Mouse (Mus musculus) inflammation-experienced regulatory T-cells (primary cell): ENCODE data around the gene Lilrb4a. TPM values are rescaled to one million over a fixed set of nuclear protein-coding genes. Genes with fewer than 3 reads are reported as not detected.

Experiments used
- polyA plus RNA-seq, 2 experiments: library from polyadenylated mRNA; unstranded; fragments of 100-300 nt; shearing (Covaris generic); gene quantifications; one replicate each; pipeline ENCODE4 v1.2.1; 2017

Gene Lilrb4a
- 10 to 100 TPM; 63.3 to 96.2 TPM for polyA plus RNA-seq

DNA sequence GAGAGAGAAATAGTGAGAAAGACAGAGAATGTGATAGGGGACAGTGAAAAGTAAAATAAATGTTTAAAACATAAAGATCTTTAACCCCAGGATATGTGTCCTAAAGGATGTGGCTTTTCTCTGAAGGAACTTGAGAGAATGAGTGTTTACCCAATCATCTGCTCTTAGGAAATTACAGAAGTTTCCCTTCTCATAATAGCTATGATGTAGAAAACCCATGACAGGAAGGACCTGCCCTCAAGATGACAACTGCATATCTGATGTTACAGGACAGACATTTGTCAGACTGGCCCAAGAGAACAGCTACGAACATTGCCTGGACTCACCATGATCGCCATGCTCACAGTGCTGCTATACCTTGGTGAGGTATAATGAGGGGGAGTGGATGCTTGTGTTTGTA is at the start of gene Lilrb4a:
Gene Lilrb4a (plus strand): TSS at position 266 of the 400 bp plus-strand sequence.

DNA sequence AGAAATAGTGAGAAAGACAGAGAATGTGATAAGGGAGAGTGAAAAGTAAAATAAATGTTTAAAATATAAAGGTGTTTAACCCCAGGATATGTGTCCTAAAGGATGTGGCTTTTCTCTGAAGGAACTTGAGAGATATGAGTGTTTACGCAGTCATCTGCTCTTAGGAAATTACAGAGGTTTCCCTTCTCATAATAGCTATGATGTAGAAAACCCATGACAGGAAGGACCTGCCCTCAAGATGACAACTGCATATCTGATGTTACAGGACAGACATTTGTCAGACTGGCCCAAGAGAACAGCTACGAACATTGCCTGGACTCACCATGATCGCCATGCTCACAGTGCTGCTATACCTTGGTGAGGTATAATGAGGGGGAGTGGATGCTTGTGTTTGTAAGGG is 10.4 kb upstream of the Lilrb4a start, which contains the start of the genes Gm49339 and Lilr4b:
Gene Gm49339 (plus strand): TSS at position 216 of the 400 bp plus-strand sequence.
Gene Lilr4b (plus strand): TSS at position 236 of the 400 bp plus-strand sequence.

Other genes with a start within 250 kb of the Lilrb4a start
- gene Gm49339, start 10.3 kb upstream of the Lilrb4a start, polyA plus RNA-seq: 1 to 10 TPM; 7.9 to 9.7 TPM
- gene Lilr4b, start 10.3 kb upstream of the Lilrb4a start, polyA plus RNA-seq: 10 to 100 TPM; 36.9 to 46.6 TPM
- under 1 TPM in 1 of 2 experiments, not detected in 1; 0.76 TPM for gene Fam162b, start 99.6 kb downstream of the Lilrb4a start, polyA plus RNA-seq
- gene Gprc6a, start 140.5 kb downstream of the Lilrb4a start, polyA plus RNA-seq: under 1 TPM; 0.12 to 0.24 TPM
- gene Rfx6, start 186.8 kb downstream of the Lilrb4a start, polyA plus RNA-seq: under 1 TPM in 1 of 2 experiments, not detected in 1; 0.24 TPM